Mouse (Mus musculus): ENCODE results near the gene Gm340.

DNA sequence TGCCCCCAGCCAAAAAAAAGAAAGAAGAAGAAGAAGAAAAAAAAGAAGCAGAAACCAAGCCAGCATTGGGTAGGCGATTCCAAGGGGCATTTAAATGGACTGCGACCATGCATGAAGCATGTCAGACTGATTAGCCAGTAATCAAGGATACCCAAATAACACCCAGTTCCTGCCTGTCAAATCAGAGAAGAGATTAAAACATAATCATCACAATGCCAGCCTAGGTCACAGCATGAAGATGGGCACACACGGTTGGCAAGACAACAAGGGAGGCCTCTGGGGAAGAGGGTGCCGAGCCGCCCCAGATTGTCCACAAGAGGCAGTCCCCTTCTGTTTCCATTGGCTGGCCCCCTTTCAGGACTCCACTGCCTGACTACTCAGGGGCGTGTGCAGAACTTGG is 52.8 kb downstream of the Gm340 start:
- TF ChIP-seq CTCF (IDR thresholded peaks at IDR 0.05; ENCODE audit: low read depth) (no peak), EP300 (IDR thresholded peaks at IDR 0.05; ENCODE audit: low read depth) (no peak)

Data from liver, embryonic 14.5 days (tissue).